Mouse (Mus musculus): Measurements from ENCODE around the gene Setdb1.

GRCm38 (mm10) chr3:95319110-95319509 is 37.9 kb downstream of the Setdb1 start:
- TF ChIP-seq MXI1 (IDR thresholded peaks at IDR 0.05; ENCODE audit: low read depth, low read length): no peak
- no peak for TF ChIP-seq POLR2A (IDR thresholded peaks at IDR 0.05; ENCODE audit: control insufficient read depth in 1 of 2, insufficient read depth in 1 of 2, low read depth in 1 of 2, low read length in 2 of 2, poor library complexity in 1 of 2)
- TF ChIP-seq RAD21 (IDR thresholded peaks at IDR 0.05; ENCODE audit: low read depth, low read length): no peak
- TF ChIP-seq EP300 (IDR thresholded peaks at IDR 0.05; ENCODE audit: low read depth in 1 of 2, low read length in 2 of 2): no peak
